ENCODE assay signal across 13 mouse cellular contexts in genomic region chr5:105613002-105613401, GRCm38 (mm10).
"Had no signal": no experiment of that assay in that cellular context is flagged by ENCODE, and none has a peak within 500 bp of the region (broad histone marks: within the 10 kb centered on the region; RNA-seq: fewer than 3 reads in every experiment).

No protein-coding gene starts in this region.

- H3K27ac ChIP-seq: hindbrain, embryonic 14.5 days; layer of hippocampus, adult 2 months; limb, embryonic 12.5 days; liver, embryonic 15.5 days; midbrain, embryonic 13.5 days; stomach, embryonic 15.5 days had no signal

- ATAC-seq: midbrain, embryonic 13.5 days had no signal

- H3K9ac ChIP-seq: hindbrain, embryonic 14.5 days; limb, embryonic 12.5 days; liver, embryonic 15.5 days; midbrain, embryonic 13.5 days; stomach, embryonic 15.5 days had no signal

- H3K4me3 ChIP-seq: layer of hippocampus, adult 2 months; limb, embryonic 12.5 days; liver, embryonic 15.5 days; midbrain, embryonic 13.5 days; stomach, embryonic 15.5 days had no signal

- H3K9me3 ChIP-seq: limb, embryonic 12.5 days; liver, embryonic 15.5 days; midbrain, embryonic 13.5 days; stomach, embryonic 15.5 days had no signal

- H3K4me2 ChIP-seq: hindbrain, embryonic 14.5 days; limb, embryonic 12.5 days; liver, embryonic 15.5 days; midbrain, embryonic 13.5 days; stomach, embryonic 15.5 days had no signal

- DNase-seq: kidney, adult 11 months; kidney, postnatal 14 days; liver; lung, postnatal 14 days; right cerebral cortex, postnatal 14 days; thymus, adult 2 months; thymus, postnatal 25 days had no signal

- H3K4me1 ChIP-seq: limb, embryonic 12.5 days; midbrain, embryonic 13.5 days; stomach, embryonic 15.5 days had no signal

- H3K27me3 ChIP-seq: limb, embryonic 12.5 days; liver, embryonic 15.5 days; midbrain, embryonic 13.5 days; stomach, embryonic 15.5 days had no signal
